Mouse (Mus musculus): ENCODE data around the gene Slc22a14.

Gene Slc22a14

DNA sequence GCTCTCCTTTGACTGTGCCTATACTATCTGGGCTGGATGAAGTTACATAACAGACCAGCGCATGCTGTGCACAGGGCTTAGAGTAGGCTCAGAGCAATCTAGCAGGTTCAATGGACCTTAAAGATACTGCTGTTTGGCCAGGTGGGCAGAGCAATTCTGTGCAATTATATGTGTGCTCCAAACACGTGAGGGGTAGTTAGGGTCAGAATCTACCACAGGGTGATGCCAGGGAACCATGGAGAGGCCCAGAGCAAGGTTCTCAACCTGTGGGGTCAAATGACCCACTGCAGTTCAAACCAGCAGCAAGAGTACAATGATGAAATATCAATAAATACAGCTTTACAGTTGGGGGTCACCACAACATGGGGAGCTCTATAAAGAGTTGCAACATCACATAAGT lies 158.7 kb downstream of the Slc22a14 start:
- no peak for DNase-seq (ENCODE audit: low spot score in 2 of 2)

DNA sequence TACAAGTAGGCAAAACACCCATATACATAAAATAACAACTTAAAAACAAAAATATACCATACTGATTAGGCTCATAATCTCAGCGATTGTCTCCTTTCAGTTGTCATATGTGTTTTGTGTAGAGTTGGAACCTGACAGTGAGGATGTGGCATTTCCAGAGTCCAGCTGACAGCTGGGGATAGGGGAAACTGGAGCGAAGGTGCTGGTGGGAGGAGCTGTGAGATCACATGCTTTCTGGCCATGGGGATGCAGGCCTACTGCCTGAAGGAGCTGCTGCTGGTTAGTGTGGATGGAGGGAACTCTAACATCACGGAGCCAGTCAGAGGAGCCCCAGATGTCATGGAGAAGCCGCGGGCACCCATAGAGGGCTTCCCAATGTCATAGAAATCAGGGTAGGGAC lies 159.6 kb downstream of the Slc22a14 start:
- no peak for DNase-seq (ENCODE audit: low spot score in 2 of 2)

GRCm38 (mm10) chr9:119203617-119204016 lies 161.7 kb downstream of the Slc22a14 start:
- DNase-seq (ENCODE audit: low spot score in 2 of 2) = no peak

GRCm38 (mm10) chr9:119201653-119202052 lies 163.7 kb downstream of the Slc22a14 start:
- DNase-seq (ENCODE audit: low spot score in 2 of 2) = no peak

- DNase-seq (ENCODE audit: low spot score in 2 of 2) = no peak
Measured at GRCm38 (mm10) chr9:119199151-119199861, 166.0 kb downstream of the Slc22a14 start.

GRCm38 (mm10) chr9:119192202-119192990 lies 173.0 kb downstream of the Slc22a14 start:
- peak; percentile 67 to 73 for DNase-seq (ENCODE audit: low spot score in 2 of 2)

GRCm38 (mm10) chr9:119181241-119181728 lies 184.1 kb downstream of the Slc22a14 start:
- peak in 1 of 2 experiments; percentile 33 for DNase-seq (ENCODE audit: low spot score in 2 of 2)

GRCm38 (mm10) chr9:119179292-119179691 lies 186.1 kb downstream of the Slc22a14 start:
- DNase-seq (ENCODE audit: low spot score in 2 of 2) = no peak

DNA sequence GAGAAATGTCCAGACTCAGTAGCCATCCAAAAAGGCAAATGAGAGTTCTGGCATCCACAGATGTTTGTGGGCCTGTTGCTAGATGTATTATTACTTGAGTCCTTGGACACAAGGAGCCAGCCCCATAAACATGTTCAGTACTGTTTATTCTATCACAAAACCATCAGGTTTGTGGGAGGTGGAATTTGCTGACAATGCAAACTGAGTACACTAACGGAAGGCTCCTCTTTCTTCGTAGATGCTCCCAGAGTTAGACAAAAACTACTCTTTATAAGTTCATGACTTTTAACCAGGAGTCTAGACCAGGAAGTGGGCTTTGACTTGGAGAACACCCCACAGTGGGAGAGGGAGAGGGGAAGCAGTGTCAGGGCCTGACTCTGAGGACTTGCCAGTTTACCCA lies 197.7 kb downstream of the Slc22a14 start:
- DNase-seq (ENCODE audit: low spot score in 2 of 2) = no peak

DNA sequence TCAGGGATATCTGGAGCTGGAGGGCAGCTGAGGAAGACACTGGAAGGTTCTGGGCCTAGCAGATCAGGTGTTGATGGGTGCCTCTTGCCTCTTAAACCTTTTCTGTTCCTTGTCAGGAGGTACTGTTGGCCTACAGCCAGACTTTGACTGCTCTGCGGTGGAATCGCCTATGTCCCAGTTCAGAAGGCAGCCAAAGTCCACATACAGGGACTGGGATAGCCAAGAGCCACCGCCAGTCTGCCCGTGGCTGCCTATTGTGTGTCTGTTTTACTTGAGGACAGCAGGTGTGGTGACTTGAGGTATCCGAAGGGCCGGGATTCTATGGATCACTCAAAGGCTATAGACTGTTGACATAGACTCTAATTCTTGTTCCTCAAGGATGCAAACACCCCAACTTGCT lies 199.8 kb downstream of the Slc22a14 start:
- peak in 1 of 2 experiments; percentile 56 for DNase-seq (ENCODE audit: low spot score in 2 of 2)

- DNase-seq (ENCODE audit: low spot score in 2 of 2) = peak; percentile 51 to 53
Measured at GRCm38 (mm10) chr9:119164743-119165142, 200.6 kb downstream of the Slc22a14 start.

- peak; percentile 60 to 71 for DNase-seq (ENCODE audit: low spot score in 2 of 2)
Measured at GRCm38 (mm10) chr9:119160689-119161088, 204.7 kb downstream of the Slc22a14 start.

GRCm38 (mm10) chr9:119158861-119159260 lies 206.5 kb downstream of the Slc22a14 start, which contains the start of gene Gm47289:
TSS of gene Gm47289 (plus strand) at chr9:119159161.
- DNase-seq (ENCODE audit: low spot score in 2 of 2) = no peak

- peak; percentile 78 to 87 for DNase-seq (ENCODE audit: low spot score in 2 of 2)
Measured at GRCm38 (mm10) chr9:119156278-119157201, 208.8 kb downstream of the Slc22a14 start, which contains the start of gene Acaa1b. TSS of gene Acaa1b (minus strand) at chr9:119157093.

DNA sequence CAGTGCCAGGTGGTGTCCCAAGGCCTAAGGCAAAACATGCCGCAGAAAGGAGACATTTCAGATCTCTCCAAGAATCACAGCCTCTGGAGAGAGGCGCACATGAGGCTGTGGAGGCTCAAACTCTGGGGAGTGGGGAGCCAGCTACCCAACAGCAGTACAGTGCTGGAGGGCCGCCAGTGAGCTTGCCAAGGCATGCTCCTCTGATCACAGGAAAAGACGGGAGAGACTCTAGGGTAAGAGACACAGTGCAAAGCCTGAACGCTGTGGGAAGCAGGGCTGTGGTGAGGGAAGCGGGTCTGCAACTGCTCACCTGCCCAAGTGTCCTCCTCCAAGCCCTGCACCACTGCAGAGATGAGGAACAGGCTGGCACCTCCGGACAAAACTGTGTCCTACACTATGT lies 209.5 kb downstream of the Slc22a14 start:
- peak in 1 of 2 experiments; percentile 49 for DNase-seq (ENCODE audit: low spot score in 2 of 2)

DNA sequence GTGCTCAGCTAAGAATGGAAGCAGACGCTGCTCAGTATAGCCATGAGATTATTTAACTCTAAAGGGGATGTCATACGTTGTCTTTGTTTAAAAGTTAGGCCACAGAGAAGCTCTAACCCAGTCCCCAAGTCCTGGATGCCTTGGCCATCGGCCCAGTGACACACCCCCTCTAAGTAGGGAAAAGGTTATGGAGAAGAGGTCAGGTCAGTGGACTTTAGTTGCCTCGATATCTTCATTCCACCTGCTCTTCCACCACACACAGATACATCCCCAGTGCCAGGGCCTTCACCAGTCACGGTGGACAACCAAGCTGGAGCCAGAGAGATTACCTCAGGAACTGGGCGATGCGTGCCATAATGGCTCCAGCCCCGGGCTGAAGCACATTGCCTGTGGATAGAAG lies 209.9 kb downstream of the Slc22a14 start:
- DNase-seq (ENCODE audit: low spot score in 2 of 2) = no peak

DNA sequence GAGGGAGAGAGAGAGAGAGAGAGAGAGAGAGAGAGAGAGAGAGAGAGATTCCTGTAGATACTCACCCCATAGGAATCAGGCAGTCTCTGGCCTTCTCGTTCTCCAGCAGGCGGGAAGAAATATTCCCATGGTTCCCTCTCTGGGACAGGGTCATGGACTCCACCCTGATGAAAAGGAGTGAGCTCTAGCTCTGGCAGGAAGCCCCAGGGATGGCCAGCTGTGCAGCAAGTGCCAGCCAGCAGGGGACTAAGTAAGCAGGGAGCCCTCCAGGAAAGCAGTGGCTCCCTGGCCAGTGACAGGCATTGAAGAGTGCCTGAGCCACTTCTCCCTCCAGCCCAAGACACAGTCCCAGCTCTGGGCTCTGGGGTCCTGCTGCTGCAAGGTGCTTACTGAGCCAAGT lies 213.6 kb downstream of the Slc22a14 start:
- no peak for DNase-seq (ENCODE audit: low spot score in 2 of 2)

- DNase-seq (ENCODE audit: low spot score in 2 of 2) = no peak
Measured at GRCm38 (mm10) chr9:119149601-119150000, 215.8 kb downstream of the Slc22a14 start.

GRCm38 (mm10) chr9:119146098-119146770 lies 219.1 kb downstream of the Slc22a14 start:
- no peak for DNase-seq (ENCODE audit: low spot score in 2 of 2)

GRCm38 (mm10) chr9:119145638-119146037 lies 219.7 kb downstream of the Slc22a14 start:
- DNase-seq (ENCODE audit: low spot score in 2 of 2) = no peak

- no peak for DNase-seq (ENCODE audit: low spot score in 2 of 2)
Measured at GRCm38 (mm10) chr9:119145137-119145536, 220.2 kb downstream of the Slc22a14 start.
